Mouse (Mus musculus) activated CD4-positive, CD25-positive, alpha-beta regulatory T cell, adult 4 months (primary cell): ENCODE results near the gene Cpsf4. TPM values are rescaled to one million over a fixed set of nuclear protein-coding genes. Genes with fewer than 3 reads are reported as not detected.
"Not testable (repeated sequence)": the region's sequence is repeated elsewhere in the genome, so short reads cannot be mapped to it uniquely, and the experiment has no call there.

Source experiments
- ATAC-seq: one replicate; pipeline ENCODE4 v1.8.0; 2017
- polyA plus RNA-seq, 2 experiments: library from polyadenylated mRNA; unstranded; fragments of 100-300 nt; shearing (Covaris generic); gene quantifications; one replicate each; pipeline ENCODE4 v1.2.1; 2017

Cpsf4 gene
- 10 to 100 TPM; 13.7 to 17.7 TPM for polyA plus RNA-seq

DNA sequence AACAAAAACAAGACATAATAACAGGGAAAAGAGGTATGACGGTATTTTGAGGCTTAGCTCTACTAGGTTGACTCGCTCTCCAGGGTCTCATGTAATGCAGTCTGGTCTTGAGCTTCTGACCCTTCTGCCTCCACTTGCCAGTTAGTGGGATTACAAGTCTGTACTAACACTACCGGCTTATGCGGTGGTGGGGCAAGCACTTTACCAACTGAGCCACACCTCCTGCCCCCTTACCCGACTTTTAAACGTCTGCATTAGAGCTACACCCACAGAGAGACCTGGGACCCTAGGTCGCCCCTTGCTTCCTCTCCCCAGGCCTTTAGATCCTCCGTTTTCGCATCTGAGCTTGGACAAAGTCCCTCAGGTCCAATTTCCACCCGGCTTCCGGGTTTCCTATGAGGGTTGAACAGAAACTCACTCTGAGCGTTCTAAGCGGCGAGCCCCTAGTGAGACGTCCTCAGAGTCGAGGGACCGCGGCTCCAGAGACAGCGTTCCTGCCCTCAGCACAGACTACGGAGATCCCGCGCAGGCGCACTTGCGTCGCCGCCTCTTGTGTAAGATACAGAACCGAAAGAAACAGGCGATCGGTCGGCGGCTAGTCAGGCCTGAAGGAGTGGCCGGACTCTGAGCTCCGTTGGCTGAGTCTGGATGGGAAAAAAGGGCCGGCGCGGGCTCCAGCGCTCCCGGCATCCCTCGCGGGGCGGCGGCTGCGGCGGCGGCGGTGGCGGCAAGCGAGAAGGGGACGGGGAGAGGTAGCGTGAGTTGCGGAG, at the start of gene Cpsf4, which contains the start of gene Ptcd1:
Cpsf4 (plus strand) TSS at position 678 of the 770 bp plus-strand sequence.
Ptcd1 (minus strand) TSS at position 573 of the 770 bp plus-strand sequence.
- peak; percentile 93 for ATAC-seq

DNA sequence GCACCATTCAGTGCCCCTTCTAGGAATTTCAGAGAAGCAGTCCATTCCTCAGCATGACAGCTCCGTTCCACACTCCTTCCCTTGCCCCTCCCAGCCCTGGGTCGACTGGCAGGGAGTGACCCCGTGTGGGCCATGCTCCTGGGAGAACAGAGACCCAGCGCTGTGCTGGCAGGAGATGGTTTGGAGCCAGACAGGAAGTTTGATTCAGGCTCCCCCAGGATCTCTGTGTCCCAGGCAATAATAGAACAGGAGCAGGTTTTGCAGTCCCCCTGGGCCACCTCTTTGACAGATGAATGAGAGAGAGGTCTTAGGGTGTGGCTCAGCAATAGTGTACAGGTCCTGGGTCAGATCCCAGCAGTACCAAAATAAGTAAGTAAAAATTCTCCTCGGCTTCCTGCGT, 49.0 kb upstream of the Cpsf4 start:
- ATAC-seq = no peak

DNA sequence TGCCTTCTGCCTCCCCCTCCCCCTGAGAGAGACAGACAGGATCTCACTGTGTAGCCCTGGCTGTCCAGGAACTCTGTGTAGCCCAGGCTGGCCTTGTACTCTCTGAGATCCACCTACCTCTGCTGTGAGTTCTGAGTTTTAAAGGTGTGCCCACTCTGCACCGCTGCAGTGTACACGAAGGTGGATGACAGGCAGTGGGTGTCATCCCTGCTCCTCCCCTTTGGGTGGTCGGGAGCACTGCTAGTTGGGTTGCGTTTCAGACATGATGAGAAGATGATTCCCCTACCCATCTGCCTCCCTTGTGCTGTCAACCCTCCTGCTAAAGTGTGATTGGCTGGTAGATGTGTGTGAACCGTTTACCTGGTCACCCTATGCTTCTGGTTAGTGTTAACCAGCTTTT, 48.6 kb upstream of the Cpsf4 start:
- ATAC-seq = no peak

- ATAC-seq = no peak
Measured at GRCm38 (mm10) chr5:145119385-145119784, 47.6 kb upstream of the Cpsf4 start.

DNA sequence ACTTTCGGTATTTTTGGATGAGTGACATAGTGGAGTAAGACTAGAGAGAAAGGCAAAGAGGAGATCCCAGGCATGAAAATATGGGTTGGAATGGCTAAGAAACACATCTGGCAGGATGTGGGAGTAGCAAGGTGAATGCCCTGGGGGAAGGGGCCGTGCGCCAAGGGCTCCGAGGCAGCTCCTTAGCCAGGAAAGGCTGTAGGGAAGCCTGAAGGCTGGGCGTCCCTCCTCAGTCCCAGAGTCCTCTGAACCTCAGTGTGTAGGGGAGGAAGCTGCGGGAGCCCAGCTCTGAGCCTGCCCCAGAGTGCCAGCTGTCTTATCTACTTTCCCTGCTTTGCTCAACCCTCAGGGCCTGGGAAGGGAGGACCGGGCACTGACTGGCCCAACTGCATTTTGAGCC, 46.1 kb upstream of the Cpsf4 start:
- ATAC-seq = no peak

GRCm38 (mm10) chr5:145123396-145123795, 43.6 kb upstream of the Cpsf4 start:
- ATAC-seq = no peak

GRCm38 (mm10) chr5:145126580-145126979, 40.4 kb upstream of the Cpsf4 start:
- no peak for ATAC-seq

DNA sequence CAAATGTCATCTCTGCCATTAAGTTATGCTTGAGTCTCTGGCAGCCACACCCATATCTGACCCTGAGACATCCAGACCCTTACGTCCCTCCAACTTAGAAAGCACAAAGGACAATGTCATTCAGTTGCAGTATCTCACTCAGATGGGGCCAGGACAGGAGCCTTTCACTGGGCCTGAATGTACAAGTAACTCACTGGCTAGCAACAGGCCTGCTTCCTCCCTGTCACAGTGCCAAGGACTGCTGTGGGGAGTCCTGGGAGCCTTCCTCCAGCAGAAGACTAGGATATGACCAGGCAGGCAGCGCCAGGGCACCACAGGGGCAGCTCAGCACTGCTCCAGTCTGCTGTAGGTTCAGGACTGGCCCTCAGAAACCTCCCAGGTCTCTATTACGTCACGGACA, 37.9 kb upstream of the Cpsf4 start:
- no peak for ATAC-seq

GRCm38 (mm10) chr5:145129773-145130172, 37.2 kb upstream of the Cpsf4 start:
- not testable (repeated sequence) for ATAC-seq

DNA sequence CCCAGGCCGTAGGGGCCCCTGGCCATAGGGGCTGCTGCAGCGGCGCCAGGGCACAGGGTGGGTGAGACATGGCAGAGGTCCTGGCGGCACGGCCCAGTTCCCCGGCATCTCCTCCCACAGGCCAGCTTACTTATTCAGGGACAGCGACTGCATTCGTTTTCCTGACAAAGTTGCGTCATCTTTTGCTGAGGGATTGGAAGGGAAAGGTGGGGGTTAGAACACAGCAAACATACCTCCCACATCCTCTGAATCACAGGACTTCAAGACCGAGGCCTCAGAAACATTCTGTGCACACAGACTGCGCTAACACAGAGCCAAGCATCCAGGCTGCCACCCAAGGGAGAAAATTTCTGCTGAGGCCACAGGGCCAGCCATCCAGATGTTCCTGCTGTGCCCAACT, 36.8 kb upstream of the Cpsf4 start:
- no peak for ATAC-seq

- ATAC-seq = no peak
Measured at GRCm38 (mm10) chr5:145130995-145131394, 36.0 kb upstream of the Cpsf4 start.

DNA sequence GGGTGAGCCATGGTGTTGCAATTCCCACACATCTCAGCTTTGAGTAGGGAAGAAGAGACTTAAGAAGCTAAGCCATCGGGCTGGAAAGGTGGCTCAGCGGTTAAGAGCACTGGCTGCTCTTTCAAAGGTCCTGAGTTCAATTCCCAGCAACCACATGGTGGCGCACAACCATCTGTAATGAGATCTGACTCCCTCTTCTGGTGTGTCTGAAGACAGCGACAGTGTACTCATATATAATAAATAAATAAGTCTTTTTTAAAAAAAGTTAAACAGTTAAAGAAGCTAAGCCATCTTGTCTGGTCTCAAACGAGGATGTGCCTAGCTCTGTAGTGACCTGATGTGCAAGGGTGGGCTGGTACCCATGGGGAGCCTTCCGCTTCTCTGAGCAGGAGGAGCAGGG, 33.7 kb upstream of the Cpsf4 start:
- not testable (repeated sequence) for ATAC-seq

DNA sequence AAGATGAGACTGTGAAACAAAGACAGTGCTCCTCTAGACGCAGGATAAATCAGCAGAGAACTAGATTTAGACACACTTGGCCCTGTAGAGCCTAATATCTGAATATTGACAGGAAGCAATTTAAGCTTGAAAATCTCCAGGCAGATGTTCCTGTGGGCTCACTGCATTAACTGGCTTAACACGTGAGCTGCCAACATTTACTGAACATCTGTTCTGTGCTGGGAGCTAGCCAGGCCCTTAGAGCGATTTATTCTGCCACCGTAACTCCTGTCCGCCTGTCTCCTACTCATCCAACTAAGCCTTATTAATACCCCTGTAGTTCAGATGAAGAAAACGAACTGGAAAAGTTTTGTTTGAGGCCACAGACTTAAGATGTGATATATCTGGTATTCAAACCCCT, 28.2 kb upstream of the Cpsf4 start:
- ATAC-seq = no peak

DNA sequence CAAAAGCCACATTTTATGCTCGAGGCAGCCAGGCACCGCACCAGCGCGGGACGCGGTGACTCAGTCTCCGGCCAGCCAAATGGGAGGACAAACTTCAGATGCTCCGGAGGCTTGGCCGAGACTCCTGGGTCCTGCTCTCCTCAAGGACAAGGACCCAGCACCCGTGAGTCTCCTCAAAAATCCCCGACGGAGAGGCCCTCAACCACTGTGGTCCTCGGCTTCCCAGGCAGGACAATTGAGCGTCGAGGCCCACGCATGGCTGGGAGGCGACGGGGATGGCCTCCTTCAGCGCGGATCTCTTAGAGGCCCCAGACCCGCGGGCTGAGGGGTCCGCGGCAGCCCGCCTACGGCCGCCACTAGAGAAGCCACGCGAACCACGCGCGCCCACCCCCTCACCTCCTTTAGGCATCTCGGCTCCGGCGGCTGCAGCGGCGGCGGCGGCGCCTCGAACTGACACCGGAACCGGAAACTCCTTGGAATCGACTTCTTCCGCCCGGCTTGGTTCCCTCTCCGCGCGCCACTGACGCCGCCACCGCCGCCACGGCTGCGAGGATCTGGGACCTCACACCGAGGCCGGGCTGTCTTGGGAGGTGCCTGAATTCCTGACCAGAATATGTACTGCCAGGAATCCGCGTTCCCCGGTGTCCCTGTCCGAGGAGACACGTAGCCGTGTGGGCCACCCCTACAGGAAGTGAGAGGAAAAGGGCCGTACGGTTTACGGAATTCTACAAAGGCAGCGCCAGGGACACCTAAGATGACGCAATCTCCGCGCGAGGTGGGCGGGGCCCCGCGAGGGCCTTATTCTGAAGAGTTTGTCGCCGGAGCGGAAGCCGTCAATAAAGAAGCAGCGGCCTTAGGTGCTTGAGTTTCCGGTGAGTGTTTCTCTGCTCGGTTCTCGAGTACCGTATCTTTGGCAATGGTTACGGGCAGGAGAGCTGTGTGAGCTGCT, 27.2 kb upstream of the Cpsf4 start, which contains the start of the genes Pdap1 and Bud31:
Pdap1 (minus strand) TSS at position 668 of the 949 bp plus-strand sequence.
Bud31 (plus strand) TSS at position 792 of the 949 bp plus-strand sequence.
- ATAC-seq = peak; percentile 85

DNA sequence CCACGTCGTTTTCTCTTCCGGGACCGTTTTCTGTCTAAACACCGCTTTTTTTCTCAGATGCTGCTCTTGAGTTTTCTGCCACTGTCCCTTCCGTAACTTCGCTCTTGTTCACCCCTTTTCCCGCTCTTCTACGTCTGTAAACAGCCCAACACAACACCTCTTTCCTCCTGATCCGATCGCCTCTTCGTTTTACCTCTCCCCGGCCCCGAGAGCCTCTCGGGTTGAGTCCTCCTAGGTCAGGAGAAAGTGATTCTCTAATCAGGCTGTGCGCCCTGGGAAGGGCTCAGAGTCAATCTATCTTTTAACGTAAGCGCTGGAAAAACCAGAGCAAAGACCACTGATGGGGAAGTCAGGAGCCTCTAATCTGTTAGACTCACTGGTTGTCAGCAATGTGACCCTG, 26.4 kb upstream of the Cpsf4 start:
- ATAC-seq = no peak

- ATAC-seq = no peak
Measured at GRCm38 (mm10) chr5:145147748-145148147, 19.3 kb upstream of the Cpsf4 start.

DNA sequence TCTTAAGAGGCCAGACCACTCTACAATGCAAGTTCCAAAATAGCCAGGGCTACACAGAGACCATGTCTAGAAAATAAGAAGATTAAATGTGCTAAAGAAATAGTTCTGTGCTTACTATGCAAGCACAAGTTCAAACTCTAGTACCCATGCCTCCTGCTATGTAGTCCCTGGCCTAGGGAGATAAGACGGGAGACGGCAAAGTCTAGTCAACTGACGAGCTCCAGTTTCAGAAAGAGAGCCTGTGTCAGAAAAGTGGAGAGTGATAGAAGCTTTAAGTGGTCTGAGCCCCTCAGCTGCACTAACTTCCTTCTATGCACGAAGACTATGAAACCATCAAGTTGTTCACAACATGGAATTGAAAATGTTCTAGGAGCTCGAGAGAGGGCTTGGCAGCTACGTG, 17.7 kb upstream of the Cpsf4 start:
- ATAC-seq = no peak

DNA sequence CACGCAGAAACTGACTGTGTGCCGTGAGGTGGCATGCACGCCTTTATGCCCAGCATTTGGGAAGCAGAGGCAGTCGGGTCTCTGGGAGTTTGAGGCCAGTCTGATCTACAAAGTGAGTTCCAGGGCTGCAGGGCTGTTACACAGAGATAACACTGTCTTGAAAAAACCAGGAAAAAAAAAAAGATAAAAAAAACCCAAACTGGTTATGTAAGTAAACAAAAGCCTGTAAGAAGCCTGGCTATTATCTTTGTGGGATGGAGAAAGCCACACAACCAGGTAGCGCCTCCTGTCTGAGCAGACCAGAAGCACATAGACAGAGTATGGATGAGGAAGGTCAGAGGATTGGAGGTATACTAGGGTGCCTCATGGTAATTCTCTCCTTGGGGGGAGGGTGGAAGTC, 14.3 kb upstream of the Cpsf4 start:
- no peak for ATAC-seq

- no peak for ATAC-seq
Measured at GRCm38 (mm10) chr5:145161361-145161760, 5.7 kb upstream of the Cpsf4 start.

DNA sequence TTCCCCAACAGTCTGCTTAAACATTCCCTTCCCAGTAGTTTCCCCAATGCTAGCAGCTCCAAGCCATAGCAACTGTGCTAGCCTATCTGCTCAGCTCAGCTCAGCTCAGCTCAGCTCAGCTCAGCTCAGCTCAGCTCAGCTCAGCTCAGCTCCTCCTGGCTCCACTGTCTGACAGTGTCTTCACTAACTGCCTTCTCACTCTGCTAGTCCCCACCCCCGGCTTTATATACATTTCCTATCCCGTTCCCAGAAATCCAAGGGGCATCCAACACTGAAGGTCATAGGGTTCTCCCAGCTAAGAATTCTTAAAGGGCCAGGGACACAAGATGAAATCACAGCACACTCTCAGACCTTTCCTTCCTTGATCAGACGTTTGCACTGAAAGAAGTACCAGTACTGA, 2.3 kb upstream of the Cpsf4 start:
- ATAC-seq = no peak

DNA sequence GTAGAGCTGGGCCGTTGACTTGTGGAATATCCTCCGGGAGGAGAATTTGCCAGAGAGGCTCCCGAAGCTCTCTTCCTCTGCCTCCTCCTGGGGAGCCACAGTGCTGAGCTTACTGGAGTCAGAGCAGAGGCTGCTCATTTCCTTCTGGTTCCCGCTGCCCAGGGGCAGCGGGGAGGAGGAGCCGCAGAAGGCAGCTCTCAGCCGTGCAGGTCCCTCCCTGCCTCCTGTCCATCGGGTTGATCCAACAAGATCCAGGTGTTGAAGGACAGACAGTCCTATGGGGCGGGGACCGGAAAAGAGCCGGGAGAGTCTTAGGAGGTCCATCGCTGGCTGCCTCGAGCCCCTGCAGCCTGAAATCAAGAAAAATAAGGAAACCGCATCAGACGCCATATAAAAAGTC, 1.8 kb upstream of the Cpsf4 start:
- ATAC-seq = no peak

DNA sequence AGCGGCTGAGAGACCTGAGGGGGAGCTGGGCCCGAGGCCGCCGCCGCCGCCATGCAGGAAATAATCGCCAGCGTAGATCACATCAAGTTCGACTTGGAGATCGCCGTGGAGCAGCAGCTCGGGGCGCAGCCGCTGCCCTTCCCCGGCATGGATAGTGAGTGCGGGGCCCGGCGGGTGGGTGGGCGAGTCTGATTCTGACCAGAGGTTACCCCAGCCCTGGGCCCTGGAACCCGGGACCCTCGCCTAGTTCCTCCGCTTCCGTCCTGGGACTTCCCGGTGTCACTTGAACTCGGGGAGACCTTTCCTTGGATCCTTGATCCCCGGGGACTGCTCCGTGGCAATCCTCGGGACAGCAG, 271 bp downstream of the Cpsf4 start:
- no peak for ATAC-seq

DNA sequence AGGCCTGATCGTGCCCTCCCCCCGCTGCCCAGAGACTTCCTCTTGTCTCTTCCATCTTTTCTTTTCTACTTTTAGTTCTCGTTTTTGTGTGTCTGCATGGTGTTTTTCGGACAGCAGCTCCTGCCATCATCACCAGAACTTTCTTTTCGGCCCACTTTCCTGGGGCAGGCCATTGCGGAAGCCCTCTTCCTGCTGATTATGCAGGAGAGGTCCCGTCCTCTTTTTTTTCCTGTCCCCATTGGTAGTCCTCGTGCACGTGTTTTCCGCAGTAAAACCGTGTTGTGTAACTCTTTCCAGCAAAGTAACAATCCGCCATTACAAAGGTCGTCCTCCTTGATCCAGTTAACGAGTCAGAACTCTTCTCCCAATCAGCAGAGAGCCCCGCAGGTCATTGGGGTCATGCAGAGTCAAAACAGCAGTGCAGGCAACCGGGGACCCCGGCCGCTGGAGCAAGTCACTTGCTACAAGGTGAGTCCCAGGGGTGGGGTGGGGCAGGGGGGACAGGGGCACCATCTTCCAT, 11.5 kb downstream of the Cpsf4 start:
- no peak for ATAC-seq
